Mouse (Mus musculus) heart, postnatal 0 days (tissue): Measurements from ENCODE around the gene B4galnt2. TPM values are rescaled to one million over a fixed set of nuclear protein-coding genes. Genes with fewer than 3 reads are reported as not detected.
A peak's percentile ranks its signal among the peaks of the same experiment; 100 is the strongest.

ENCODE experiments used
- ATAC-seq: fragments of 200-750 bp; cut with Nextera tagmentation; 2 replicates; pipeline ENCODE4 v1.8.0; 2017; ENCODE audit warnings: low read depth, moderate number of reproducible peaks, moderate library complexity; ENCODE audit not compliant: insufficient read depth
- DNase-seq: peaks from one replicate; pipeline ENCODE4 v3.0.0-alpha.2; 2016; ENCODE audit warnings: low spot score
- H3K27ac ChIP-seq: fragments of 300-500 bp; sonication (generic); 2 replicates; pipeline ENCODE4 v1.5.1; 2014; ENCODE audit warnings: low read depth, mild to moderate bottlenecking
- H3K27me3 ChIP-seq: fragments of 300-500 bp; sonication (generic); 2 replicates; pipeline ENCODE4 v1.6.1; 2014; ENCODE audit warnings: low read length, mixed read lengths; ENCODE audit not compliant: control insufficient read depth, insufficient read depth
- H3K36me3 ChIP-seq: fragments of 300-500 bp; sonication (generic); replicated peaks from 2 replicates; pipeline ENCODE4 v1.6.1; 2014; ENCODE audit warnings: low read length, mixed read lengths; ENCODE audit not compliant: control insufficient read depth, insufficient read depth
- H3K4me1 ChIP-seq: fragments of 300-500 bp; sonication (generic); 2 replicates; pipeline ENCODE4 v1.6.1; 2014; ENCODE audit warnings: antibody characterized with exemption; ENCODE audit not compliant: control insufficient read depth, insufficient read depth
- H3K4me2 ChIP-seq: fragments of 300-500 bp; sonication (generic); 2 replicates; pipeline ENCODE4 v1.6.1; 2014; ENCODE audit warnings: low read depth, mild to moderate bottlenecking, low read length, moderate library complexity
- H3K4me3 ChIP-seq: fragments of 300-500 bp; sonication (generic); 2 replicates; pipeline ENCODE4 v1.5.1; 2014; ENCODE audit warnings: low read depth, low read length
- H3K9ac ChIP-seq: fragments of 300-500 bp; sonication (generic); replicated peaks from 2 replicates; pipeline ENCODE4 v1.6.1; 2014; ENCODE audit warnings: low read depth, low read length, mixed read lengths
- H3K9me3 ChIP-seq: fragments of 300-500 bp; sonication (generic); replicated peaks from 2 replicates; pipeline ENCODE4 v1.6.1; 2016; ENCODE audit warnings: low read length; ENCODE audit not compliant: control insufficient read depth
- CTCF ChIP-seq: IDR thresholded peaks from 2 replicates; pipeline ENCODE4 v1.5.1; 2016; ENCODE audit warnings: antibody characterized with exemption, control low read depth, low read depth
- EP300 ChIP-seq: IDR thresholded peaks from 2 replicates; pipeline ENCODE4 v1.6.1; 2016; ENCODE audit warnings: antibody characterized with exemption, low read depth
- WGBS: fragments of 180-500 bp; shearing (Covaris S2); extraction: QIAGEN DNeasy Blood & Tissue Kit; methylation state at CpG from one replicate; pipeline ENCODE4 v1.1.7; 2014; 5-methylcytosine and 5-hydroxymethylcytosine counted together
- polyA plus RNA-seq: library from polyadenylated mRNA; unstranded; fragments of >200 nt; fragmentation: Nextera tagmentation; extraction: Ambion mirVana; gene quantifications from 2 replicates; pipeline ENCODE4 v1.2.1, GENCODE M21; 2015
- total RNA-seq: library from RNA; depleted of rRNA; stranded (reverse); fragments of >200 nt; gene quantifications from 2 replicates; pipeline ENCODE4 v1.2.3, GENCODE M21; 2014; ENCODE audit warnings: low replicate concordance

The B4galnt2 gene
- total and polyA plus RNA-seq, 2 experiments from 2014 or later = 0.07 TPM; not detected in 1

GRCm38 (mm10) chr11:95842074-95842681 lies 72.5 kb downstream of the B4galnt2 start, which contains the start of gene Abi3:
Gene Abi3 (minus strand): TSS chr11:95842476.
- DNase-seq = peak; percentile 67
- H3K27me3 ChIP-seq = no peaks in the 10 kb centered on the region
- peaks cover 14% of the 10 kb centered on the region for H3K4me1 ChIP-seq
- H3K9ac ChIP-seq = peak within 1 kb of the TSS; percentile 72
- H3K27ac ChIP-seq = peak within 1 kb of the TSS; percentile 90
- H3K36me3 ChIP-seq = no peaks in the 10 kb centered on the region
- H3K9me3 ChIP-seq = no peaks in the 10 kb centered on the region
- TF ChIP-seq CTCF (no peak), EP300 (peak; percentile 77)
- H3K4me3 ChIP-seq = peak within 1 kb of the TSS; percentile 56
- 18% methylated on average over 11 of the region's 11 CpGs for WGBS
- peak; percentile 71 for ATAC-seq
- H3K4me2 ChIP-seq = peak within 1 kb of the TSS; percentile 58

GRCm38 (mm10) chr11:95841498-95841830 lies 73.2 kb downstream of the B4galnt2 start:
- Histone ChIP-seq H3K27me3 (no peaks in the 10 kb centered on the region), H3K36me3 (no peaks in the 10 kb centered on the region), H3K9ac (peak overlapping the region; percentile 72), H3K4me1 (peaks cover 21% of the 10 kb centered on the region), H3K4me2 (peak overlapping the region; percentile 58), H3K9me3 (no peaks in the 10 kb centered on the region), H3K4me3 (peak overlapping the region; percentile 56), H3K27ac (peak overlapping the region; percentile 90)
- DNase-seq (no peak), ATAC-seq (no peak)
- no peak for TF ChIP-seq EP300
- WGBS = 46% methylated on average over 10 of the region's 10 CpGs

GRCm38 (mm10) chr11:95840694-95841497 lies 73.8 kb downstream of the B4galnt2 start:
- peak overlapping the region; percentile 56 for H3K4me3 ChIP-seq
- H3K9me3 ChIP-seq = no peaks in the 10 kb centered on the region
- ATAC-seq (no peak), DNase-seq (no peak)
- H3K9ac ChIP-seq = peak overlapping the region; percentile 72
- H3K27ac ChIP-seq = peak overlapping the region; percentile 90
- TF ChIP-seq CTCF (no peak), EP300 (no peak)
- no peaks in the 10 kb centered on the region for H3K27me3 ChIP-seq
- H3K36me3 ChIP-seq = no peaks in the 10 kb centered on the region
- peak overlapping the region; percentile 58 for H3K4me2 ChIP-seq
- WGBS = 52% methylated on average over 5 of the region's 5 CpGs
- peaks cover 27% of the 10 kb centered on the region for H3K4me1 ChIP-seq

- WGBS = 69% methylated on average over 8 of the region's 8 CpGs
- H3K36me3 ChIP-seq = no peaks in the 10 kb centered on the region
- no peak overlapping the region for H3K9ac ChIP-seq
- peaks cover 44% of the 10 kb centered on the region for H3K4me1 ChIP-seq
- H3K9me3 ChIP-seq = no peaks in the 10 kb centered on the region
- ATAC-seq = no peak
- TF ChIP-seq CTCF (no peak), EP300 (no peak)
- peak overlapping the region; percentile 15; the same call in 1 of the 2 replicates for H3K4me3 ChIP-seq
- DNase-seq = no peak
- no peak overlapping the region for H3K27ac ChIP-seq
- H3K27me3 ChIP-seq = no peaks in the 10 kb centered on the region
- H3K4me2 ChIP-seq = peak overlapping the region; percentile 58
Measured at GRCm38 (mm10) chr11:95838999-95839868, 75.5 kb downstream of the B4galnt2 start.

- Histone ChIP-seq H3K9ac (no peak overlapping the region), H3K27ac (0 out of 2 replicates have a peak overlapping the region, but pooled peaks have one; percentile 25), H3K4me1 (peaks cover 48% of the 10 kb centered on the region), H3K36me3 (no peaks in the 10 kb centered on the region), H3K27me3 (peaks cover 1% of the 10 kb centered on the region; the same call in 1 of the 2 replicates), H3K4me3 (peak overlapping the region; percentile 15; the same call in 1 of the 2 replicates), H3K4me2 (peak overlapping the region; percentile 58), H3K9me3 (no peaks in the 10 kb centered on the region)
- DNase-seq = no peak
- WGBS = 67% methylated on average over 4 of the region's 4 CpGs
- no peak for ATAC-seq
- TF ChIP-seq EP300 (no peak), CTCF (no peak)
Measured at GRCm38 (mm10) chr11:95838598-95838997, 76.1 kb downstream of the B4galnt2 start.
